Comparison of ENCODE assay signal across 8 mouse cellular contexts in genomic region chr14:54430406-54431145, GRCm38 (mm10). TPM values are rescaled to one million over a fixed set of nuclear protein-coding genes. Genes with fewer than 3 reads are reported as not detected.
A peak's percentile ranks its signal among the peaks of the same experiment; 100 is the strongest.
DNase-seq lines count a peak whose midpoint lies in the region; ATAC-seq and TF ChIP-seq lines count a peak whose summit lies in the region.

No protein-coding gene starts in this region.

- peak overlapping the region; percentile 70 for H3K4me2 ChIP-seq in kidney, postnatal 0 days (ENCODE audit: low read length)
- H3K4me2 ChIP-seq in neural tube, embryonic 14.5 days (ENCODE audit: low read depth, low read length), result peak overlapping the region; percentile 63

- peak overlapping the region; percentile 89 for H3K4me3 ChIP-seq in kidney, postnatal 0 days (replicated peaks; ENCODE audit: low read depth, low read length)
- peak overlapping the region; percentile 68 for H3K4me3 ChIP-seq in embryonic fibroblast, embryonic 13.5 days (ENCODE audit: insufficient read depth, low read length)
- H3K4me3 ChIP-seq in limb, embryonic 10.5 days, result peak overlapping the region; percentile 84
- peak overlapping the region; percentile 52 for H3K4me3 ChIP-seq in neural tube, embryonic 14.5 days (ENCODE audit: low read depth, low read length)

- H3K4me1 ChIP-seq in kidney, postnatal 0 days (replicated peaks; ENCODE audit: insufficient read depth, low read length), result peaks cover 27% of the 10 kb centered on the region
- peaks cover 29% of the 10 kb centered on the region for H3K4me1 ChIP-seq in embryonic fibroblast, embryonic 13.5 days (ENCODE audit: control insufficient read depth, insufficient read depth, low read length)
- H3K4me1 ChIP-seq in limb, embryonic 10.5 days, result peaks cover 67% of the 10 kb centered on the region
- H3K4me1 ChIP-seq in neural tube, embryonic 14.5 days (ENCODE audit: control insufficient read depth, insufficient read depth, low read length), result peaks cover 13% of the 10 kb centered on the region; the same call in 1 of the 2 replicates

- peak; percentile 41; the same call in 1 of the 2 replicates for TF ChIP-seq POLR2A in embryonic fibroblast, embryonic 13.5 days (IDR thresholded peaks at IDR 0.05; ENCODE audit: low read depth, low read length)

- H3K9me3 ChIP-seq in kidney, postnatal 0 days (replicated peaks; ENCODE audit: low read length), result no peaks in the 10 kb centered on the region
- no peaks in the 10 kb centered on the region for H3K9me3 ChIP-seq in limb, embryonic 10.5 days (replicated peaks)
- H3K9me3 ChIP-seq in neural tube, embryonic 14.5 days (ENCODE audit: control insufficient read depth, low read length), result no peaks in the 10 kb centered on the region

- WGBS in kidney, postnatal 0 days, result 6% methylated on average over 18 of the region's 18 CpGs
- 5% methylated on average over 18 of the region's 18 CpGs for WGBS in limb, embryonic 10.5 days
- WGBS in neural tube, embryonic 14.5 days, result 4% methylated on average over 18 of the region's 18 CpGs

- no peaks in the 10 kb centered on the region for H3K27me3 ChIP-seq in kidney, postnatal 0 days (ENCODE audit: insufficient read depth, low read length)
- no peaks in the 10 kb centered on the region for H3K27me3 ChIP-seq in limb, embryonic 10.5 days (ENCODE audit: low read depth, poor library complexity, severe bottlenecking)
- H3K27me3 ChIP-seq in neural tube, embryonic 14.5 days (ENCODE audit: control insufficient read depth, insufficient read depth, low read length), result 0 out of 2 replicates have a peak, but pooled peaks cover 3% of the 10 kb centered on the region

- ATAC-seq in kidney, postnatal 0 days (replicated peaks; ENCODE audit: low FRiP score, low read depth), result no peak
- ATAC-seq in neural tube, embryonic 14.5 days (ENCODE audit: low read depth), result no peak

- peak overlapping the region; percentile 97 for H3K27ac ChIP-seq in kidney, postnatal 0 days
- peak overlapping the region; percentile 89 for H3K27ac ChIP-seq in embryonic fibroblast, embryonic 13.5 days (ENCODE audit: insufficient read depth, low read length)
- H3K27ac ChIP-seq in limb, embryonic 10.5 days, result peak overlapping the region; percentile 96
- H3K27ac ChIP-seq in neural tube, embryonic 14.5 days (ENCODE audit: low read depth, low read length), result peak overlapping the region; percentile 79

- no peak for DNase-seq in kidney, postnatal 0 days (ENCODE audit: low spot score)
- no peak for DNase-seq in kidney, postnatal 25 days
- DNase-seq in limb, embryonic 10.5 days (ENCODE audit: low spot score), result peak; percentile 64
- DNase-seq in ovary, postnatal 10 days (ENCODE audit: low spot score), result no peak
- DNase-seq in right cerebral cortex, postnatal 25 days, result no peak
- no peak for DNase-seq in right cerebral cortex, postnatal 14 days

- TF ChIP-seq CTCF in kidney, postnatal 0 days (IDR thresholded peaks at IDR 0.05; ENCODE audit: low read depth), result no peak
- no peak for TF ChIP-seq CTCF in embryonic fibroblast, embryonic 13.5 days (IDR thresholded peaks at IDR 0.05; ENCODE audit: borderline replicate concordance, insufficient read depth, low read length)

- H3K36me3 ChIP-seq in kidney, postnatal 0 days (ENCODE audit: insufficient read depth, low read length), result 0 out of 2 replicates have a peak, but pooled peaks cover 6% of the 10 kb centered on the region
- H3K36me3 ChIP-seq in limb, embryonic 10.5 days, result peaks cover 38% of the 10 kb centered on the region
- H3K36me3 ChIP-seq in neural tube, embryonic 14.5 days (ENCODE audit: control insufficient read depth, insufficient read depth, low read length), result peaks cover 5% of the 10 kb centered on the region; the same call in 1 of the 2 replicates

- H3K9ac ChIP-seq in kidney, postnatal 0 days (ENCODE audit: low read depth, low read length), result peak overlapping the region; percentile 98
- H3K9ac ChIP-seq in neural tube, embryonic 14.5 days (replicated peaks; ENCODE audit: low read depth, low read length), result peak overlapping the region; percentile 77

RNA-seq across cellular contexts. Expression of gene Mmp14, which starts 0.8 kb away (rescaled TPM):
- polyA plus RNA-seq in kidney, postnatal 0 days (2015; fragmentation: Nextera tagmentation; extraction: Ambion mirVana), result 107 and 114 TPM in 2 replicates
- 618 and 779 TPM in 2 replicates for polyA plus RNA-seq in embryonic fibroblast, embryonic 13.5 days (2011; ENCODE audit: insufficient read length, low read depth, missing spikeins)
- 68.3 and 84.7 TPM in 2 replicates for polyA plus RNA-seq in limb, embryonic 10.5 days (2016; fragmentation: Nextera tagmentation; extraction: Ambion mirVana)
- polyA plus RNA-seq in neural tube, embryonic 14.5 days (2014; fragmentation: Nextera tagmentation; extraction: Ambion mirVana), result 24.7 and 49.0 TPM in 2 replicates

RNA-seq across cellular contexts. Expression of gene Mrpl52, which starts 3.9 kb away (rescaled TPM):
- 357 and 408 TPM in 2 replicates for polyA plus RNA-seq in kidney, postnatal 0 days (2015; fragmentation: Nextera tagmentation; extraction: Ambion mirVana)
- 138 and 143 TPM in 2 replicates for polyA plus RNA-seq in embryonic fibroblast, embryonic 13.5 days (2011; ENCODE audit: insufficient read length, low read depth, missing spikeins)
- polyA plus RNA-seq in limb, embryonic 10.5 days (2016; fragmentation: Nextera tagmentation; extraction: Ambion mirVana), result 198 and 219 TPM in 2 replicates
- polyA plus RNA-seq in neural tube, embryonic 14.5 days (2014; fragmentation: Nextera tagmentation; extraction: Ambion mirVana), result 258 and 280 TPM in 2 replicates

RNA-seq across cellular contexts. Expression of gene Slc7a7, which starts 13.0 kb away (rescaled TPM):
- polyA plus RNA-seq in kidney, postnatal 0 days (2015; fragmentation: Nextera tagmentation; extraction: Ambion mirVana), result 27.8 and 36.4 TPM in 2 replicates
- 6.9 and 7.0 TPM in 2 replicates for polyA plus RNA-seq in embryonic fibroblast, embryonic 13.5 days (2011; ENCODE audit: insufficient read length, low read depth, missing spikeins)
- polyA plus RNA-seq in limb, embryonic 10.5 days (2016; fragmentation: Nextera tagmentation; extraction: Ambion mirVana), result 2.3 and 3.1 TPM in 2 replicates
- 2.6 and 7.1 TPM in 2 replicates for polyA plus RNA-seq in neural tube, embryonic 14.5 days (2014; fragmentation: Nextera tagmentation; extraction: Ambion mirVana)

RNA-seq across cellular contexts. Expression of gene Lrp10, which starts 33.4 kb away (rescaled TPM):
- 76.5 and 78.4 TPM in 2 replicates for polyA plus RNA-seq in kidney, postnatal 0 days (2015; fragmentation: Nextera tagmentation; extraction: Ambion mirVana)
- 85.6 and 98.2 TPM in 2 replicates for polyA plus RNA-seq in embryonic fibroblast, embryonic 13.5 days (2011; ENCODE audit: insufficient read length, low read depth, missing spikeins)
- 23.9 and 24.4 TPM in 2 replicates for polyA plus RNA-seq in limb, embryonic 10.5 days (2016; fragmentation: Nextera tagmentation; extraction: Ambion mirVana)
- 26.0 and 35.8 TPM in 2 replicates for polyA plus RNA-seq in neural tube, embryonic 14.5 days (2014; fragmentation: Nextera tagmentation; extraction: Ambion mirVana)

RNA-seq across cellular contexts. Expression of gene Rem2, which starts 45.3 kb away (rescaled TPM):
- polyA plus RNA-seq in kidney, postnatal 0 days (2015; fragmentation: Nextera tagmentation; extraction: Ambion mirVana), result 4.3 and 4.4 TPM in 2 replicates
- 0.94 TPM in 1 of 2 replicates, not detected in the other for polyA plus RNA-seq in embryonic fibroblast, embryonic 13.5 days (2011; ENCODE audit: insufficient read length, low read depth, missing spikeins)
- polyA plus RNA-seq in limb, embryonic 10.5 days (2016; fragmentation: Nextera tagmentation; extraction: Ambion mirVana), result 3.6 and 5.3 TPM in 2 replicates
- polyA plus RNA-seq in neural tube, embryonic 14.5 days (2014; fragmentation: Nextera tagmentation; extraction: Ambion mirVana), result 42.1 and 42.8 TPM in 2 replicates
